Mouse (Mus musculus): Measurements from ENCODE around the gene Slc10a7.
"Not testable (repeated sequence)": the region's sequence is repeated elsewhere in the genome, so short reads cannot be mapped to it uniquely, and the experiment has no call there.

The Slc10a7 gene

DNA sequence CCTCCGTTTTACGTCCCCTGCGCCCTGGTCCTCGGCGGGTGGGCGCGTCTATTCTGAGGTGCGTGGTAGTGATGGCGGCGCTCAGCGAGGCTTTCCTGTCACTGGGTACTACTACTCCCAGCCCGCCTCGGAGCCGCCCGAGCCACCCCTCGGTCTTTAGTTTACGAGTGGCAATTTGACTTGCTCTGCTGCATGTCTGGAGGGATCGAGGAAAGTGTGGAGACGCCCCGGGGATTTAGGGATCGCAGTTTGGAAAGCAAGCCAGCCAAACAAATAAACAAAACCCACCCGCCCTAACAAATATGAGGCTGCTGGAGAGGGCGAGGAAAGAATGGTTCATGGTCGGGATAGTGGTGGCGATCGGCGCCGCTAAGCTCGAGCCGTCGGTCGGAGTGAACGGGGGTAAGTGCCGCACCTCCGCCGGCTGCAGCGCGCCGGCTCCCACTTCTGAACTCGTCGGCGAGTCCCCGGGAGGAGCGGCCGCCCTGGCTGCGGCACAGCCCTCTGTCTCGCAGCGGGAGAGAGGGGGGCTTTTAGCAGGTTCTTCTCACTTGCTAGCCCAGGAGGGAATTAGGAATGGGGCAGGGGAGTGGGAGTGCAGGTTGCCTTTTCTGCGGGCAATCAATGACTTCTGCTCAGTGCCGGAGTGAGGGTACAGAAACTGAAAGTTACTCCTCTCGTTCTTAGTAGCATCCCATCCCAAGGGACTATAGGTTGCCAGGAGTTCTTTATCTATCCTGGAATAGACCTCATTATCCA is at the start of gene Slc10a7:
Slc10a7 (plus strand) TSS at position 74 of the 759 bp plus-strand sequence.
- peak; percentile 93 for ATAC-seq (ENCODE audit: insufficient number of reproducible peaks, low FRiP score, low TSS enrichment)

DNA sequence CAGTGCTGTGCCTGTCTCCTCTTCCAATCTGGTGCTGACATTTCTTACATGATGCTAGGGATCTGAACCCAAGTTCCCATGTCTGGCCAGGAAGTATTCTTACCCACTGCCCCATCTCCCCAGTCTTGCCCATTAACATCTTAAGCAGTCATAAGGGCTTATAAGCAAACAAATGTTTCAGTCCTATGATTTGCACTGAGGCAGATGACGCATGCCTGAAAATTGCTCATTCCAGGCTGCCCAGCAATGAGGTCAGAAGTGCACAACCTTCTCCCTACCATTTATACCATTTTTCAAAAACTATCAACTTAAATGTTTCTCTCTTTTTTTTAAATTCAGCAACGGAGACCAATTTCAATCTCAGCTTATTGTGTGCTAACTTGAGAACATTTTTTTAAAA is 45.2 kb upstream of the Slc10a7 start:
- ATAC-seq (ENCODE audit: insufficient number of reproducible peaks, low FRiP score, low TSS enrichment), result no peak

DNA sequence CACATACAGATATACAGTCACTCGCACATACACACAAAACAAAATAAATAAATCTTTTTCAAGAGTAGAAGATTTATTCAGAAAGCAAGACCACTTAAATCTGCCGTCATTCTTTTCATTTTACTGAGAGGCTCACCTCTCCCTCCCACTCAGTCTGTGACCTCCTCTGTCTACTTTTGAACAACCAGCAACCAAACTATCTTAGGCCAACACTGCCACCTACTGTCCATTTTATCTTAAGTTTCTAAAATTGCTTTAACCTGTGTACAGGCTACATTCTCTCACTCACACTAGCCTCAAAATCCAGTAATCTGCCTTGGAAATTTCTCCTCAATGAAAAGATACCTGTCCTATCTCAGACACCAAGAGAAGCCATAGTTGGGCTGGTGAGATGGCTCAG is 41.3 kb upstream of the Slc10a7 start:
- no peak for ATAC-seq (ENCODE audit: insufficient number of reproducible peaks, low FRiP score, low TSS enrichment)

DNA sequence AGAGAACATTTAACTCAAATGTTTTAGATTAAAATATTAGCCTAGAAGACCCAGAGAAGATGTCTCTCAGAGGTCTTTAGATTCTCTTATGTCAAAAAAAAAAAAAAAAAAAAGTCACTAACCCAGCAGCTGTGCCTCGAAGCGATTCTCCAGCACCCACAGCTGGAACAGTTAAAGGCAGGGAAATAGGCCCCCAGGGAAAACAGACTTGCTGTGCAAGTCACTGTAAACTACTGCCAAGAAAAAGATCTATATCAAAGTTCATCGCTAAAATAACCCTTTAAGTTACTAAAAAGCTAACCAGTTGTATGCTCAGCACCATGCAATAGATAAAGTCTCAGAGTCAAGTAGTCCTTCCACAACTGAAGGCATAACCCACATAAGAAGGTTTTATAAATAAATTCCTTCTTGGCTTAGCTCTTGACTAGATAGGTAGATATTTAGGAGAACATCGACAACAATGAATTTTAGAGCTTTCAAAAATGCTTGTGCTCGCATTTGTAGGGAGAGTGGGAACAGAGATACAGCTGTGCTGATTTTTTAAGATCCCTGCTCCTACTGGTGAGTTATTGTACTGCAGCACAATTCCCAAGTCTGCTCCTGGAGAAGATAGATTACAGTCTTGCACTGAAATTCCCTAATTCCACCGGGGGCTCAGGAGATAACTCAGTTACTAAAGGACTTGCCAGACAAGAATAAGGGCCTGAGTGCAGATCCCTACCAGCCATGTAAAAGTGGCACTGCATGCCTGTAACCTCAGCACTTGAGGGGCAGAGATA is 31.9 kb upstream of the Slc10a7 start:
- no peak for ATAC-seq (ENCODE audit: insufficient number of reproducible peaks, low FRiP score, low TSS enrichment)

DNA sequence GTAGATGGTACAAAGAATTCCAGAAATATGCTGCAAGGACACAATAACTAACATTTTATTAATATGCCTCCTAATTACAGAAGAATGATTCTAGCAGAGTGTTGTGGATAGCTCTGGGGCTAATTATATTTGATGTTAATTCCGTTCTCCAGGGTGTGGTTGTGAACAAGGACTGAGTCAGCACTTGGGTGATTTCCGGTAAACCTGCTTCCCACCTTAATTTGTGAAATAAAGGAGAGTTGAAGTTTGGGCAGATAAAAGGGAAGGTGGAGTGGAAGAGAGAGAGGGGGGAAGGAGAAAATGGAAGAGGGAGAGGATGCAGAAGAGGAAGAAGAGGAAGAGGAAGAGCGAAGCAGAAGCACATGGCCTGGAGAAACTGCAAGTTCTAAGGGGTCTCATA is 19.4 kb upstream of the Slc10a7 start:
- ATAC-seq (ENCODE audit: insufficient number of reproducible peaks, low FRiP score, low TSS enrichment), result no peak

DNA sequence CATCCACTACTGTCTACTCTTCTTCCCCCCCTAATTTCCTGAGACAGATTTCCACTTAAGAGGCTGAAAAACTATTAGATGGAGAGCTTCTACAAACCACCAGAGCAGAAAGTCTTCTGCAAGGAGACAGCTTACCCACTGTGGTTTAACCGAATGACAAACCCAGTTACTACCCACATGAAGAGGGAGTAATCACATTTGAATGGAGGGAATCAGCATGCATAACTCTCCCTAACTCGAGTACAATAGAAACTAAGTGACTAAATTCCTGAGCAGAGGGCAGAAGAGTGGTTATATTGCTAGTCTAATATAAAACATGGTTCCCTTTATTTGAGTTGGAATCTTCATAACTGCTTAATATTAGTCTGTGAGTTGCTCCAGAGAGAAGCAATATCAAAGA is 16.1 kb upstream of the Slc10a7 start:
- ATAC-seq (ENCODE audit: insufficient number of reproducible peaks, low FRiP score, low TSS enrichment), result no peak

DNA sequence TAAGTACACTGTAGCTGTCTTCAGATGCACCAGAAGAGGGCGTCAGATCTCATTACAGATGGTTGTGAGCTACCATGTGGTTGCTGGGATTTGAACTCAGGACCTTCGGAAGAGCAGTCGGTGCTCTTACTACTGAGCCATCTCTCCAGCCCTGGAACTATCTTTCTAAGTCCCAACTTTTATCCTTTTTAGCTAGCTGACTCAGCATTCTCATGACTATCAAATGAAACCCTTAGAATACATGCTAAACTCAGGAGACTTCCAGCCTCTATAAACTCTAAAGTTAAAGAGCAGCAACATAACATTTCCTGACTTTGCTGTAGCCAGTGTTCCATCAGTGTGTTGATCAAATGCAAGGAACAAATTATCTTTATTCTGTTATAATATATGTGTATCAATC is 12.9 kb upstream of the Slc10a7 start:
- ATAC-seq (ENCODE audit: insufficient number of reproducible peaks, low FRiP score, low TSS enrichment), result not testable (repeated sequence)

DNA sequence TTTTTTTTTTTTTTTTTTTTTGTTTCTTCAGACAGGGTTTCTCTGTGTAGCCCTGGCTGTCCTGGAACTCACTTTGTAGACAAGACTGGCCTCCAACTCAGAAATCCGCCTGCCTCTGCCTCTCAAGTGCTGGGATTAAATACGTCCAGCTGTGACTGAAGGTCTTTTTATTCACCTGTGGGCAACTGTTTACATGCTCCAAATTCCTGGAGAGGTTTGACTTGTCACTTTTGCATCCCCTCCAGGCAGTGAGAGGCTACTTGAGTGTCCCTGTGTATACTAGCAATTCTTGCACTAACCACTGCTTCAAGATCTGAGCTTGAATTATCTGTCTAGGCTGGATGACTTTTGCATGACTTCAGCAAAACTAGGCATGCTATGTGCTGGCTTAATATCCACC is 6.4 kb upstream of the Slc10a7 start:
- no peak for ATAC-seq (ENCODE audit: insufficient number of reproducible peaks, low FRiP score, low TSS enrichment)

DNA sequence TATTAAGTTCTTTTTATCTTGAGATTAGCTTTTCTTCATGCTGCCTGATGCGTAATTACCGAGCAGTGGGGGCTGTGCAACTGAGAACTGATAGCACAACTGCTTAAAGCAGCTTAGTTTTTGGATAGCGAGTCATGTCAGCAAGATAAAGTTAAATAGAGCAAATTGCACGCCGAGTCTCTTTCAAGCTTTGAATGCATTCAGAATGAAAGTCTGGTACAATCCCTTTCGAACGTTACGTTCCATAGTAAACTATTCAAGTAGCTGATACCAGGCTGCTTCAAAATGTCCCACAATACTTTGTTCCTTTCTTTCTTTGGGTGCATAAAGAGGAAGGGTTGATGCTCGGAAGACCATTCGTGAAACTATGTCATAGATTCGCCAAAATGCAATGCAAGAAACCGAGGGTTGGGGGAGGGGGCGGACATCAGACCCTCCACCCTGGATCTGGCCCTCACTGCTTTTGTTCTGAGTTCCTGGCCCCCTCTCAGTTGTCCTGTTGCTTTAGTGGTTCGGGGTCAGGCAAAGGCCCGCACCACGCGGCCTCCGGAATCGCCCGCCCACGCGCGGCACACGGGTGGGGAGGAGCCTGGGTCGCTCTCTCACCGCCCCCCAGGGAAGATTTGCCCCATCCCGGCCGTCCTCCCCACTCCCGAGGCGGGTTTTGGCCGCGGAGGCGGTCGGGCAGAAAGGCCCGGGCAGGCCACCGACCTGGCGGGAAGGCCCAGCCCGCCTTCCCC is 997 bp upstream of the Slc10a7 start:
- peak; percentile 13 for ATAC-seq (ENCODE audit: insufficient number of reproducible peaks, low FRiP score, low TSS enrichment)

DNA sequence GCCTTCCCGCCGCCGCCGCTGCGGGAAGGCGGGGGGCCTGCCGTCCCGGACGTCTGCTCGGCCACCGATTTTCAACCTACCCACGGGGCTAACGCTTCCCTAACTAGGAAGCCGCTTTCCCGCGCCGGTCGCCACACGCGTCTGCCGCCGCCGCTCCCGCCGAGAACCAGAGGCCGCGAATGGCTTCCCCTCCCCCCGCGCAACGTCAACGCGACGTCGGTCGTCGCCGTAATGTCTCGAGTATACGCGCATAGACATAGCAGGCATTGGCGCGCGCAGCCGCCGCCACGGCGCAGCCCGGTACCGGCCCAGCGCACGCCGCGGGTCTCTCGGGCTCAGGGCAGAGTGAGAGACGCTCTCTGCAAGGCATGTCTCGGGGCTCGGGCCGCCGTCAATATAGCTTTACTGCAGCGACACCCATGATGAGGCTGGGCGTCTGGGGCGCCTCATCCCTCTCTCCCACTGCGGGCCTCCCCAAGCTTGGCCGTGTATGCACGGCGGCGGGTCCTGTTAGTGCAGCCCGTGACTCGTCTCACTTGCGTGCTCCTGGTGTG is 350 bp upstream of the Slc10a7 start, which contains the start of gene Rbmxl1:
Rbmxl1 (minus strand) TSS at position 180 of the 554 bp plus-strand sequence.
- ATAC-seq (ENCODE audit: insufficient number of reproducible peaks, low FRiP score, low TSS enrichment), result peak; percentile 75

DNA sequence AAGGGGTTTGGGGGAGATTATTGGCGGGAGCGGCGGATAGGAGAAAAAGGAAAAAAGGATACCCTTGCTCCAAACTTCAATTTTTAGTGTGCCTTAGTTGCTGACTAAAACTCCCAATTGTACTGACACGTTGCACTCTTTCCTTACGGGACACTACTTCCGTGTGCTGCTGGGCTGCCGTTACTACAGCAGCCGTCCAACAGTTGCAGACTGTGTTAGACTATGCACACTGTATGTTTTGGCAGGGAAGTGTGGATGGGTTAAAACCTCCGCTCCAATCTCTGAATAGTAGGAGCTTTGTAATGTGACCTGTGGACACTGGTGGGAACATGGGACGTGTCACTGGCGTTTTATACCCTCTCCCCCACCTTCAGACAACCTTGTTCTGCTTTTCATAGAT is 948 bp downstream of the Slc10a7 start:
- no peak for ATAC-seq (ENCODE audit: insufficient number of reproducible peaks, low FRiP score, low TSS enrichment)

DNA sequence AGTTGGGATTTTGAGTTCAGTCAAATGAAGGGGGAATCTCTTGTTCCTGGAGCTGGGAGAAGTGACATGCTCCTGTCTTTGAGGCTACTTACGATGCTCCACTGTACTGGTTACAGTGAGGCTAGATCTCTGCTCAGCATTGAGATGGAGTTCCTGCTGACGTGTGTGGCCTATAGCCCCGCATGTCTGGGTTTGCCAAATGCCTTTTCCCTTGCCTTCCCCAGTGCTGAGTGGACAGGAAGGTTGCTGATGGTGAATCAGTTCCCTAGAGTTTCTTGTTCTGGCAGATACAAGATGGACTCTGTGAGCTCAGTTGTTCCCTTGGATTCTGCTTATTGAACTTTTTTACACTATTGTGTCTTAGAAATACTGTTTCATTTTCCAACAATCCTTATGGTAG is 1.8 kb downstream of the Slc10a7 start:
- no peak for ATAC-seq (ENCODE audit: insufficient number of reproducible peaks, low FRiP score, low TSS enrichment)

DNA sequence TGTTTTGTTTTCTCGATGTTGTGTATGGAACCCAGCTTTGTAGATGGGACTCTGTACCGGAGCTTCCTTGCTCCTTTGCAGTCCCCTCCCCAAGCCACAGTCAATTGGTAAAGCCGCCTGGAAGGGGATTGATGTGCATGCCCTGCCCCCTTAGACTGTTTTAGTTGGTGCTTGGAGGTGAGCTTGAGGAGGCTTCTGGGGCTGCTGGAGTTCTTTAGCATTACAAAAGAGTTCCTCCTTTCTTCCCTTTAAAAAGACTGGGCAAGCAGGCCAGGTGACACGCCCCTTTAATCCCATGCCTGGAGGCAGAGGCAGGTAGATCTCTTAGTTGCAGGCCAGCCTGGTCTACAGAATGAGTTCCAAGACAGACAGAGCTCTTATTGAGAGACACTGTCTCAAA is 4.0 kb downstream of the Slc10a7 start:
- ATAC-seq (ENCODE audit: insufficient number of reproducible peaks, low FRiP score, low TSS enrichment), result no peak

DNA sequence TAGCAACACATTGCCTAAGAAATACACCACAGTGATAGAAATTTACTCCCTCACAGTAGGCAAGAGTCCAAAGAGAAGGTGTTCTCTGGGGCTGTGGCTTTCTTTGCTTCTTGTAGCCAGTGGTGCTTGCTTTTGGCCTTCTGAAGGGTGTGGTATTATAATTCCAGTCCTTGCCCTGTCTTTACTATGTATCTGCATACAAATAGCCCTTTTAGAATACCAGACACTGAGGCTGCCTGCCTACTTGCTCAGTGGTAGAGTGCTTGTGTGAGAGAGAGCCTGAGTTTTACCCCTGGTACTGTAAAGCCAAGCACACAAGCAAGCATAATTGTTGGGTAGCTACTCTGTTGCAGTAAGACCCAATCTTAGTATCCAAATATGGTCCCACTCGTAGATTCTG is 5.6 kb downstream of the Slc10a7 start:
- no peak for ATAC-seq (ENCODE audit: insufficient number of reproducible peaks, low FRiP score, low TSS enrichment)

DNA sequence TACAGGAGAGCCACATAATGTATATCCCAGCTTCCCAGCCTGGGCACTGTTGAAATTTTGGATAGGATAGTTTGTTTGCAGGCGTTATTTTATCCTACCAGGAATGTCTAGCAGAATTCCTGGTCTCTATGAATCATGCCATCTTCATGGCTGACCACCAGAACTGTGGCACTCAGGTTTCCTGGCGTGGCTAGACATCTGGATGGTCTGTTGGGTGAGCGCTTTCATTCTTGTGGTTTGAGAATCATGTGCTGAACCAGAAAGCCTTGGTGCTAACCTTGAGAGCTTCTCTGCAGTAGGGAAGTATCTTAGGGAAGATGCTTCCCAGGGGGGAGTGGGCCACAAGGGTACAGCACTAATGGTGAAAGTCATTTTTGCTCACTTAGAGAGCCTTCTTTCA is 6.0 kb downstream of the Slc10a7 start:
- ATAC-seq (ENCODE audit: insufficient number of reproducible peaks, low FRiP score, low TSS enrichment), result no peak

DNA sequence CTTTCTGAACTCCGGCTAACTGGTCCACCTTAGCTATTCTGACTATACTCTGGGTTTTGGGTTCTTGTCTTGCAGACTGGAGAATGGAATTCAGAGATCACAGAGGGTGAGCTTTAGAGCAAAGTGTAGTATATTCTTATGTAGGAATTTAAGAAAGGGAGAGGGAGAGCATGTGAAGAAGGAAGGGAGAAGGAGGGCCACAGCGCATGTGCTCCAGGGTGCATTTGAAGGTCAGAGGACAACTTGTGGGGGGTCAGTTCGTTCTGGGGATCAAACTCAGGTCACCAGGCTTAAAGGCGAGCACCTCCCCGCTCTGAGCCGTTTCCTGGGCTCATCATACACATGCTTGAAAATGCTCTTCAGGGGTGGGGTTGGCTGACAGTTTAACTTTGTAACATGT is 24.8 kb downstream of the Slc10a7 start:
- ATAC-seq (ENCODE audit: insufficient number of reproducible peaks, low FRiP score, low TSS enrichment), result no peak

DNA sequence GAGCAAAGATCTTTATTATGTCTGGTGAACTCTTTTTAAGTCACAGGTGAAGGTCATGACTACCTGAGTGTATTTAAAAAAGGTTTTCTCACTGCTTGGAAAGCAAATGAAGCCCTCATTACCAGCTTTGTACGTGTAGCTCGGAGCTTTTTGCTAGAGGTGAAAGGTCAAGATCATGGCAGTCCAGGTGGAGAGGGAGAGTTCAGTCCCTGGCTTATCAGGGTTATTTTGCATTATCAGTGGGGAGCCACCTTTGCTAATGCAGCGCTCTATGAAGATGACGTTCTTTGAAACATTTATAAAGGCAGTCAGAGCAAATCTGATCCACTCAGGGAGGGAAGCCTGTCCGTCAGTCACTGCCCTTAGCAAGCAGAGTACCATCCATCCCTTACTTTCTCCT is 27.6 kb downstream of the Slc10a7 start:
- ATAC-seq (ENCODE audit: insufficient number of reproducible peaks, low FRiP score, low TSS enrichment), result no peak

DNA sequence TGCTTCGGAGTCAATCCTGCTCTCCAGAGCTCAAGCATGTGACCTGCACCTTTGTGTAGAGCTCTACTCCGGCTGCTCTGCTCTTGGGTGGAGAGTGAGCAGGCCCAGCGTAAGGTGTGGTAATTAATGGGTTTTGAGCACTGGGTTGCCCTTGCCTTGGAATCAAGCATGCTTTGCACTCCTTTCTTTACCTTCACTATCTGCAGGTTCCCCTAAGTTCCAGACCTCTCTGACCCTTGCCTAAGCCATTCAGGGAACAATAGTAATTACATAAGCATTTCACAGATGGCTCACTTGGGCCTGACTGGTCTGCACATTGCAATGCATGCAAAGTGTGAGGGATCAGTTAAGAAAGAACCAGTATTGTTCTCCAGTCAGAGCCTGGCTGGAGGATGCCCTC is 28.6 kb downstream of the Slc10a7 start:
- ATAC-seq (ENCODE audit: insufficient number of reproducible peaks, low FRiP score, low TSS enrichment), result no peak

DNA sequence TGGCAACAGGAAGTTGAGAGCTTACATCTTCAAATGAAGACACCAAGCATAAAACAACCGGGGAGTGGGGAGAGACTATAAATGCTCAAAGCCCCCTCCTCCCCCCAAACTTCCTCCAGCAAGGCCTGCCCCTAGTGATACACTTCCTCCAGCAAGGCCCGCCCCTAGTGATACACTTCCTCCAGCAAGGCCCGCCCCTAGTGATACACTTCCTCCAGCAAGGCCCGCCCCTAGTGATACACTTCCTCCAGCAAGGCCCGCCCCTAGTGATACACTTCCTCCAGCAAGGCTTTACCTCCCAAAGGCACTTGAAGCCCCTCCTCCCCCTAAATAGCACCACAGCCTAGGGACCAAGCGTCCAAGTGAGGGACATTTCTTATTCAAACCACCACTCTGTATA is 33.5 kb downstream of the Slc10a7 start:
- ATAC-seq (ENCODE audit: insufficient number of reproducible peaks, low FRiP score, low TSS enrichment), result not testable (repeated sequence)

DNA sequence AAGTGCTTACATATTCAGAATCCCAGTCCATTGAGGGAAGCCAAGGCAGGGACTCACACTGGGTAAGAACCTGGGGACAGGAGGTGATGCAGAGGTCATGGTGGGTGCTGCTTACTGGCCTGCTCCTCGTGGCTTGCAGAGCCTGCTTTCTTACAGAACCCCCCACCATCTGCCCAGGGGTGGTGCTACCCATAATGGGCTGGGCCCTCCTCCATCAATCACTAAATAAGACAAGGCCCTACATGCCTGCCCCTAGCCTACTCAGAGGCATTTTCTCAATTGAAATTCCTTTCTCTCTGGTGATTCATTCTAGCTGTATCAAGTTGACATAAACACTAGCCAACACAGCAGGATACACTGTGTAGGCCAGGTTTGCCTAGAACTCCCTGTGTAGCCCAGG is 34.5 kb downstream of the Slc10a7 start:
- no peak for ATAC-seq (ENCODE audit: insufficient number of reproducible peaks, low FRiP score, low TSS enrichment)

DNA sequence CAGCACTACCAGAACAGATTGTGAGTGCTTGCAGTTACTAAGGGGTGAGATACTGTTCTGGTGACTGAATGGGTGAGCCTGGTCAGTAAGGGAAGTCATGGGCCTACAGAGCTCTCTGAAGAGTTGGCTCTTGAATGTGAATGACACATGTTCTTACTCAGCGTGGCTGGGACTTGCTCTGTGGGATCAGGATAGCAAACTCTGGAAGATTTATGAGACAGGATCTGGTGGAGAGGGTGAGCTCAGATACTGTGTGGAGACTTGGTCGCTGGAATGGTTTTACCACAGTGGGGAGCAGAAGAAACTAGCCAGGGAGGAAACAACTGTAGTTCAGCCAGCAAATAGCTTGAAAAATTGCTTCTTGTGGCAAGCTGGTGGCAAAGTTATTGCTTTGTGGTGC is 35.4 kb downstream of the Slc10a7 start:
- no peak for ATAC-seq (ENCODE audit: insufficient number of reproducible peaks, low FRiP score, low TSS enrichment)
